Mouse (Mus musculus) CD8-positive naive resting alpha-beta T cell, adult 2 months (primary cell): ENCODE measurements around the gene Notch2.

Experiments
- DNase-seq, 2 experiments: peaks; one replicate each; pipeline ENCODE4 v3.0.0; 2022; ENCODE audit warnings: low read depth in 2 of 2, low spot score in 2 of 2

The Notch2 gene

DNA sequence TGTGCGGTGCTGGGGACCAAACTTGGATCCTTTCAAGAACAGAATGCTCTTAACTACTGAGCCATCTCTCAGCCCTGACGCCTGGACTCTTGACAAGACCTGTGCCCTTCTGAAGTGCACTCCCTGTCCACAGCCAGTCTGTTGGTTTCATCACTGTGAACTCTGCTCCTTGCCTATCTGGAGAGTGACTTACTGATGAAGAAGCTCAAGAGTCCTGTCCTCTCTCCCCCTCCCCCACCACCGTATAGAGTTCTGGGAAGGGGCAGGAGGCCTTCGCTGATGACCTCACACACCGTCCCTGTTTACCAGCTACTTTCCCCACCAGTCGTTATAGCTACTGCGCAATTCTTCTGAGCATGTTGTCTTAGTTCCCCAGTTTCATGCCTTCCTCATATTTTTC, 55.8 kb downstream of the Notch2 start:
- no peak for DNase-seq

DNA sequence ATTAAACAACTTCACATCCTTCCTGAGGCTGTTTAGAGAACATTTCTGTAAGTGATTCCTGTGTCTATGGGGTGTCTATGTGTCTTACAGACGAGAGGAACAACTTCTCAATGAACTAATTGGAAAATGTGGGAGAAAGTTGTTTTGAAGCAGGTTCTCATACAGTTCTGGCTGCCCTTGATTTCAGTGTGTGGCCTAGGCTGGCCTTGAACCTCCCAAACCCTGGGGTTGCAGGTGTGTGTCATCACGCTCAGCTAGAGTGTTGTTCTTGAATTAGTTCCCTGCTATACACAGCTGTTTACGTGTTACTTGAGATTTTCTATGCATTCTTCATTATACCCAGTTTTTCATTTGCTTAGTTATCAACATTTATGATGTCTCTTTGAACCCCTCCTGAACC, 56.5 kb downstream of the Notch2 start:
- no peak for DNase-seq

GRCm38 (mm10) chr3:98072570-98072969, 59.2 kb downstream of the Notch2 start:
- no peak for DNase-seq

DNA sequence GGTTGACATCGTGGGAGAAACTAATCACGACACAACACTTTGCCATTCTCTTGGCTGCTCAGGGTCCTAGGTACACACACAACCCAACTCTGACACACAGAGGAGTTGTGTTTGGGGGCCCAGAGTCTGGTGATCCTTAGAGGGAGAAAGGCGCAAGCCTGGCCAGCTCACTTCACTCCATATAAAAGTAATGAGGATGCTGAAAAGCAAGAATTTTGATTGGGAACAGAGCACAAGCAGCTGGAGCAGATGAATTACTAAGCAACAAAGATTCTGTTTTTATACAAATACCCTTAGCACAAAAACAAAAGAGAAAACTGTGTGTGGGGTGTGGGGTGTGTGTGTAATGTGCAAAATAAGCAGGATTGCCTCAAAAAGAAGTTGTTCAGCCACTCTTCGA, 60.2 kb downstream of the Notch2 start:
- DNase-seq: no peak

DNA sequence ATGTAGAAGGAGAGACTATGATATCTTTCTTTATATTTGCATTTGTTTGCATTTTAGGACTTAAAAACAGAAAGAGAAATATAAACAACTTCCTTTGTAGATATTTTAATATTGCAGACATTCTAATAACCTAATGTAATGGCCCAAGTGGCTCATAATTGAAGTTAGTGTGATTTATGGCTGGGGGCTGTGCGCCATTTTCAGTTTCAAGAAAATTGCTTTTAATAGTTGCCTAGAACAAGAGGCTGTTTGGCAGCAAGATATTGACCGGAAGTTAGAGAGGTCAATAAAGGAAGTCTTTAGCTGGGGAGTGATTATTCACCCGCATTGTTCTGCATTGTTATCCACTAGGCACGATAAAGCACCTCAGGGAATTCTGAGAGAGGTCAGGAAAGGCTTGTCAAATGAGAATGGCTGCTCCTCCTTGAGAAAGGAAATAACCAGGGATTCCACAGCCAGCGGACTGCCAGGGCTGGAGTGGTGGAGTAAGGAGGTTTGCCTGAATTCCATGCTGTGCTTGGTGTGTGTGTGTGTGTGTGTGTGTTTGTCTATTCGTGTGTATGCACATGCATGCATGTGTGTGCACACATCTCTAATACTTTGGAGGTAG, 61.4 kb downstream of the Notch2 start:
- no peak for DNase-seq

DNA sequence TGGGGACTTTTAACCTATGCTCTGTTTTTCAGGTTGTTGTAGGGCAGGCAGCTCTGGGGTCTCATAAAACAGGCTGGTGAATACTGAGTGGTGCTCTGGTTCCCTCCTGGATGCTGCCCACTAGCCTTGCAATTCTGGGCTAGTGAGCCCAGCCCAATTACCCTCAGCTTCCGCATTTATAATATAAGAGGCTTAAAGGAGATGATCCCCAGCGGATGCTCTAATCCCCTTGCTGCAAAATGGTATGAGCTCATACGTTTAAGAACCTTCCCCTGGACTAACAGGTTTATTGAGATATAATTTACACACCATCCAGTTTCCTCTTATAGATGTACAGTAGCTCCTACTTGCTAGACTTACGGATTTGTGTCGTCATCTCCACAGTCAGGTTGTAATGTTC, 64.5 kb downstream of the Notch2 start:
- DNase-seq: no peak

- no peak for DNase-seq
Measured at GRCm38 (mm10) chr3:98078816-98079215, 65.5 kb downstream of the Notch2 start.

DNA sequence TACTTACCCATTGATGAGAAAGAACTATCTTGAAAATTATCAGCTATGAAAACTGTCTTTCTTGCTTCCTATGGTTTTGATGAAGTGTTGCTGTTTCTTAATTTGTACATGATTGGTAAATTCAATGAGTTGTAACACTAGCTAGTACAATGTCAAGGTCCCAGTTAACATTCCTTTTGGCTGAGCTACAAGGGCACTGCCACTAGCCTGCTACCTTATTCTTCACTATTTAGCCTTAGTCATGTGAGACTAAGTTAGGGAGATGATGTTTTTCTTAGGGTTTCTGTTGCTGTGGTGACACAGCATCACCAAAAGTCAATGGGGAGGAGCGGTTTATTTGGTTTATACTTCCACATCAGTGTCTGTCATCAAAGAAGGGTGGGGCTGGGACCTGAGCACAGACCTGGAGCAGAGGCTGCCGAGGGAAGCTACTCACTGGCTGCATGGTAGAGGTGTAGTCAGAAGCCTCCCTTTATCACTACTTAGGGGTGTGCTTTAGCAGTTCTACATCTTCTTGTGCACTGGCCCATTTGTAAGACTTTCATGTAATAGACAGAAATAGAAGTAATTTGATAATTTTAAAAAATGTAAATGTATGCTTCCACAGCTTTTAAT, 66.4 kb downstream of the Notch2 start:
- DNase-seq: no peak

DNA sequence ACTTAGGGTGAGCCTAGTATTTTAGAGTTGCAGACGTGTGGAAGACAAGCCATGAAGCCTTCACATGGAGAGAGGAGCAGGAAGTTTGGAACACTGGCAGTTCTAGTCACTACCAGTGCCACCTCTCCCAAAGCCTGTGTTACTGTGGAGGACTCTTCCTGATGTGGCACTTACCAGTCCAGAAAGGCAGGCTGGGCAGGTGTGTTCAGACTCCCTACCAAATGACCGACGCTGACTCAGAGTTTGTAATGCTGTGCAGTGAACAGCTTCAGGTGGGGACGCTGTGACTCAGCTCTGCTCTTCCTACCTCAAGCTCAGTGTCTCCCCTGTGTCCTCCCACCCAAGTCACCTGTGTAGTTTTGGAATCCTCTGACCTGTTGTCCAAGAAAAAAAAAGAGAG, 67.3 kb downstream of the Notch2 start:
- DNase-seq: no peak

DNA sequence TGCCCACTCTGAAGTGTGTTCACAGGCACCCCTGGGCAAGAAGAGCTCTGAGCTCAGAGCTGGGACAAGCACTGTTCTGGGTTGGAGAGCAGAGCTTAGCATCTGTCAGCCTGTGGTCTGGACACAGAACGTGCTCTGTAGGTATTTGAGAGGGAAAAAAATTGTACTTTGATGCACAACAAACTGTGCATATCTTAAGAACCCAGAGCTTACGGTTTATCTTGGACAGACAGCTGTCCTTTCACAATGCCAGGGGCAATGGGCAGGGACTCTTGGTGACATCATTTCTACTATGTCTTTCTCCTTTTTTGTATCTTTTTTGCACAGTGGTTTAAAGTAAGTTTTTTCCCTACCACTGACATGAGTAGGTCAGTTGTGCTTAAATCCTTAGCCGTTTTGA, 68.9 kb downstream of the Notch2 start:
- DNase-seq: no peak

- no peak for DNase-seq
Measured at GRCm38 (mm10) chr3:98082972-98083371, 69.6 kb downstream of the Notch2 start.

GRCm38 (mm10) chr3:98084061-98084655, 70.8 kb downstream of the Notch2 start:
- DNase-seq: no peak

GRCm38 (mm10) chr3:98084870-98085269, 71.5 kb downstream of the Notch2 start:
- no peak for DNase-seq

- no peak for DNase-seq
Measured at GRCm38 (mm10) chr3:98085812-98086268, 72.5 kb downstream of the Notch2 start.

GRCm38 (mm10) chr3:98086441-98086840, 73.1 kb downstream of the Notch2 start:
- no peak for DNase-seq

DNA sequence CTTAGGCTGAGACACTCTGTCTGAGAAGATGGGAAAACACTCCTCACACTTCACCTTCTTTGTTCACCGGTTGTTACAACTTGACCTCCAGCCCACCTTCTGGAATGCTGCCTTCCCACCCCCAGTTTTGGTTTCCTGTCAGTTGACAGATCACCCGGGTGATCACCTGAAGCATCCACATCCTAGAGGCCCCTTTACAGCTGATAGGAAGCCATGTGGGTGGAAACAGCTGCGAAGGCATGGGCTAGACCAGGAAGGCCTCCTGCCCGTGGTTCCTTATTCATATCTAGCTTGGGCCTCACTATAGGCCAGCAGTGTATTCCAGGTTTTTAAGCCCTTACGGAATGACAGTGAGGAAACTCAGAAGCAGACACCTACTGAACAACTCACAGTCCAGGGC, 73.5 kb downstream of the Notch2 start:
- DNase-seq: no peak

- no peak for DNase-seq
Measured at GRCm38 (mm10) chr3:98087551-98087950, 74.2 kb downstream of the Notch2 start.

- DNase-seq: no peak
Measured at GRCm38 (mm10) chr3:98089702-98090101, 76.4 kb downstream of the Notch2 start.

DNA sequence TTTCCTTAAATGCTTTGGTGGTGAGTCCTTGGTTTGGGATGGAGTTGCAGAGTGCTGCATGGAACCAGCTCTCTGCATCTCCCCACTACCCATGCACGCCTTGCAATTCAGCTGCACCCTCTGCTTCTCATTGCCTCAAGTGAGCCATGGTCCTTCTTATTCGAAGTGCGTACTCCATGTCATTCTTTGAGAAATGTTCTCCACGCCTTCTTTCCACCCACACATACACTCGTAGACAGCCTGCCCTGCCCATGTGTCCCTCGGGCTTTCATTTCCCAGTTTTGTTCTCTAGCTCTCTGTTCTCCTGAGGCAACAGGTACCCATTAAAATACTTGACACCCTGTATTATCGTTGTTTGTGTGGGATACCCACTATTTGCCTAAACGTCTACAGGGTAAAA, 76.8 kb downstream of the Notch2 start:
- no peak for DNase-seq

GRCm38 (mm10) chr3:98092680-98093370, 79.5 kb downstream of the Notch2 start:
- DNase-seq: no peak

DNA sequence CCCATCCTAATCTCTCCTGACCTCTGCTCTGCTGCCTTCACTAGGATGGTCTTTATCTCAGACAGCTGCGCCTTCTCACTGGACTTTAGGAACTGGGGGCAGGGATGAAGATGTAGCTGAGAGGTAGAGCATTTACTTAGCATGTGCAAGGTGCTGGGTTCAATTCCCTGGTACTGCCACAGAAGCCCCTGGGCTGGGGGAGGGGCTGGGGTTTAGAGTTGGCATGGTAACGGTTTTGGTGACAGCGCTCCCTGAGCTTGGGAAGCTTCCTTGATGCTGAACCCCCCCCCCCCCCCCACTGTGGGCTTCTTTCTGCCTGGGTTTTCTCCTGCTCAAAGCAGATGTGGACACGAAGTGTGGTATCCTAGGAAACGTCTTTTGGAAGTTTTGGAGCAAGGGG, 80.6 kb downstream of the Notch2 start:
- no peak for DNase-seq
